Mouse (Mus musculus) yolk sac, embryonic 10.5 days (tissue): ENCODE measurements around the gene Pex12.
"Not testable (repeated sequence)": the region's sequence is repeated elsewhere in the genome, so short reads cannot be mapped to it uniquely, and the experiment has no call there.

Experiments used
- DNase-seq: peaks from one replicate; pipeline ENCODE4 v3.0.0-alpha.2; 2017; ENCODE audit warnings: low spot score

Pex12 gene

DNA sequence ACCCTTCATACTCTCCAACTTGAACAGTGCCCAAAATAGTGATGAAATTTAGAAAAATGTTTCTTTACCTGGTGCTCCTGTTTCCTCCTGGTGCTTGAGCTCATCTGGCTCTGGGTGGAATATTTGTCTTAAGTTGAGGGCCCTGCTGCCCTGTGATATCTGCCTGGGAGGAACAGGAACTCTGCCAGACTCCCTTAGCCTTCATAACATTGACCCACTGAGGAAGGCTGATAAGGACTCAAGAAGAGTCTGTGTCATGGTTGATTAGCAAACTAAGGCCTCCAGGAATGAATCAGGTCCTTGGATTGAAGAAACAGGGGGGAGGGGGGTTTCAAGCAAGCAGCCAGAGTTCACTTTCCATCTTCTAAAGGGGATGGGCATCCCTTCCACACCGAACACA is 15.8 kb downstream of the Pex12 start, which contains the start of gene Slfn14:
Gene Slfn14, minus strand, starts transcription at position 161 of the 400 bp plus-strand sequence.
- DNase-seq: no peak

DNA sequence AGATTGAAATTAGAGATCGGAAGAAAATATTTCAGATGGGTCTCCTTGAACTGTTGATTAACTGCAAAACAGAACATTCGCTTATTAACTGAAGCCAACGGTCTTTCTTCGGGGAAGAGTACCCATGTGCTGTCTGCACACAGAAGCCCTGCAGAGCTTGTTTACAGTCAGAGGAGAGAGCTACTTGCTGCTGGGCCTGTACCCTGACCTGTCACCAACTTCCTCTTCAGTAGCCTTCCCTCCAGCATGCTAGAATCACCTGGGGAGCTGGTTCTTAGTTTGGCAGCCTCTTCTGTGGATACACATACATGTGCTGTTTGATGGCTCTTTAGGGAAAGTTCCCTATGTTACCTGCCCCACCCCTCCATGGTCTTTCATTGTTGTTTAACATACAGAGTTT is 16.8 kb downstream of the Pex12 start:
- no peak for DNase-seq

DNA sequence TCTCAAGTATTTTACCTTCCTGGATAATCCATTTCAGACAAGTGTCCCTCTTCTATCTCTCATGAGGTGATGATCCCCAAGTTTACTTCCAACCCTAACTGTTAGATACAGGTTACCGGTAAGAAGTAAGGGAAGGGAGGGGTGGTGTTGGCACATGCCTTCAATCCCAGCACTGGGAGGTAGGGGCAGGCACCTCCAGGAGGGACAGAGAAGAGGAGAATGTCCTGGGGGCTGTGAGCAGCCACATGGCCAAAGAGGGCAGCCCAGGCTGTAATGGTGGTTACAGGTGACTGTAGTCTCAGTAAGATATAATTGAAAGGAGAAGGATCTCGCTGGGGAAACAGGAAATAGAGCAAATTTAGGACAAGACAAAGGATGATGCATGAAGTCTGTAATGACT is 20.3 kb downstream of the Pex12 start:
- DNase-seq: no peak

DNA sequence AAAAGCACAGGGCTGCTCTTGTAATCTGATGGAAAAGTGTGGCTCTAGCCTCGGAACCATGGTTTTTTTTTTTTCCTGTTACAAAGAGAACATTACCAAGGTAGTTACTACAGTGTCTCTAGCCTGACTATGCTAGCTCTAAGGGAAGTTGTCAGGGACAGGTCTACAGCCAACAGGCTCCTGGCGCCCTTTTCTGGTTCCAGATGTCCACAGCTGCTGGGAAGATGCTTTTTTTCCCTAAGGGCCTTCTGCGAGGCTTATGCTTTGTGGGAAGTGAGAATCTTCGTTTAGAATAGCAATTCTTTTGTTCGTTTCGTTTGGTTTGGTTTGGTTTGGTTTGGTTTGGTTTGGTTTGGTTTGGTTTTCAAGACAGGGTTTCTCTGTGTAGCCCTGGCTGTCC is 22.7 kb downstream of the Pex12 start:
- no peak for DNase-seq

DNA sequence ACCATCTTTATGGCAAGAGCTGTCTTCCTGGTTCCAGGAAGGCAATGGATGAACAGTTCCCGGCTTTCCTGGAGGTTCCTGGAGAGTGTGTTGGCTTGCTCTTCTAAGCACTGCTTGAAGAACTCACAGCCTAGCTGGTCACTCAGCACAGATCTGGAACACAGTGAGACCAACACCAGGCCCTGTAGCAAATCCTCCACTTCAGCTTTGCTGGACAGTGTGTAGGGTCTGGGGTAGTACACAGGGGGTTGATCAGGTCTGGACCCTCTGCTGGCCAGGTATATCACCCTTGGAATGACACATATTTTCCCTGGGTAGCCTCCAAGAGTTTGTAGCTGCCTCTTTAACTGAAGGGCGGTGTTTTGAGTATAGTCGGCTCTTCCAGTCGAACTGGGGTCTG is 23.4 kb downstream of the Pex12 start:
- no peak for DNase-seq

DNA sequence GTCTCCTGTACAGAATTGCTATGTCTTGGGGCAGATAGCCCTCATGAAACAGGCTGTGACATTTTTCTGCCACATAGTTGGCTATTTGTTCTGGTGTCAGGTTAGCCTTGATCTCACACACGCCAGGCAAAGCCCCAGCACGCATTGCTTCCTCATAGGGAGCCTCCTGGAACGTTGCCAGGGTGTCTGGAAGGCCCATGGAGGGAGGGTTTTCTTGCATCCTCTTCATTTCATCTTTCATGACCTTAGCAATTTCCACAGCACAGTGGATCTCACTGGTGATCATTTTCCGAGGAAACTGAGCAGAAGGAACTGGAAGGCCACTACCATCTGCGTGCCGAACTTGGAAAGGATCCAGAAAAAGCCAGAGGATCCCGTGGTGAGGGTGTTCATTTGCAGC is 26.1 kb downstream of the Pex12 start:
- no peak for DNase-seq

DNA sequence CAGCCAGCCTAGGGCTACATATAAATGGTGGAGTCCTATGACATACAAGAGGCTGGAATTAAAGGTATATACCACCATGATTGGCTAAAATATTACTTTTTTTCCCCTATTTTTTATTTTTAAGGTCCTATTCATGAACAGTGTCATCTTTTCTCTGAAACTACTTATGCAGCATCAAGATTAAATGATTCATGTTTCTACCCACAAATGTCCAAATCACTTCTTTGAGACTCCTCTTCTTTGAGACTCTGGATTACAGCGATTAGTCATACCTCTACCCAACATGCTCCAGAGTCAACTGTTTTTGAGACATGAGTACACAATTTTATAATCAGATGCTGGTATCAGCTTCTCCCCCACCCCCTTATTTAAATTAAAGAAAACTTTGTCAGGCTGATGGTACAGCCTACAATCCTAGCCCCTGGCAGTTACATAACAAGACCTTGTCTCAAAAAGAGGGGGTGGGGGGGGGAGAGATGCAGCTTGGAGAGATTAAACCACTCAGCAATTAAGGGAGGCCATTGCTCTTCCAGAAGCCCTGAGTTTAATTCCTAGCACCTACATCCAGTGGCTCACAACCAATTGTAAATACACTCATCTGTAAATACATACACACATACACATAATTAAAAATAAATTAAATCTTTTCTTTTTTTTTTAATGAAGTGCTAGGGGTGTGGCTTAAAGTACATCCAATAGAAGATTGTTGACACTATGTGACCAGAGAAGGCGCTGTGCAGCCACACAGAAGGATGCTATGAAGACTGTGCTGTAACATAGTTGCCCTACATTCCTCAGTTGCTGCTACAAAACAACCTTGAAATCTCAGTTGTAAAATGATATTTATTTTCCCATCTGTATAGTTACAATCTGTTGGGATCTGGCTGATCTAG is 30.2 kb downstream of the Pex12 start:
- DNase-seq: peak; percentile 39

DNA sequence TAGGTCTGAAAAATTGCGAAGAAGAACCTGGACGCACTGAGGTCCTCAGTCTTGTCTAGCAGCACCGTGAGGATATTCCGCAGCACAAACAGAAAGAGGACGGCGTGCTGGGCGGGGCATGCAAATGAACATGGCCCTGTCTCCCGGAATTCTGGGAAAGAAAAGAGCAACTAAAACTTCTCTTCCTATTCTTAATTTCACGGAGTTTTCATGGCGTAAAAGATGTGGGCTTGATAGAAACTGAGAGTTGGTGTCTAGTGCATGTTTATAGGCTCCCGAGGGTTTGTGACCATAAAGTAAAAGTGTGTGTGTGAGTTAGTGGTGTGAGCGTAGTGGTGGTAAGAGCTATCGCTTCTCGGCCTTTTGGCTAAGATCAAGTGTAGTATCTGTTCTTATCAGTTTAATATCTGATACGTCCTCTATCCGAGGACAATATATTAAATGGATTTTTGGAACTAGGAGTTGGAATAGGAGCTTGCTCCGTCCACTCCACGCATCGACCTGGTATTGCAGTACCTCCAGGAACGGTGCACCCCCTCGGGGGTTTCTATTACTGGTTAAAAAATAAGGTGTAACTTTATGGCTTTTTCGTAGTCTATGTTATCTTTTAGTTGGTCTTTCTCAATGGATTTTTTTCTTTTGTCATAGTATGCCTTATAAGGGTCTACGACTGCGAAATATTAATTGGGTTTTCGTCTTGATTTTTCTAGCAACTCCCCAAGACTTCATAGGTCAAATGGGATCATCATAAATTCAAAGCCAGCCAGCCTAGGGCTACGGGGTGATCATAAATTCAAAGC is 31.0 kb downstream of the Pex12 start:
- peak; percentile 90 for DNase-seq

DNA sequence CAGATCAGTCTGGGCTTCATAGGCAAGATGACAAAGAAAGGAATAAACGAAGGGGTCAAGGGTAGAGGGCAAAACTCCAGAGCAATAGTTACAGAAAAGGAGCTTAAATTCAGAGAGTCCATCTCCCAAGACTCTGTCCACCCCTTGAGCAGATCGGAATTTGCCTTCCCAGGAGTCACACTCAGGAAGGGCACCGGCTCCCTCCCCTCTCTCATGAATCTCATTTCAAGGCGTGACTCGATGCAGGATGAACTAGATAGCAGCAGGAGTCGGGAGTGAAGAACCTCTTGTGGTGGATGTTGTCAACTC is 31.6 kb downstream of the Pex12 start:
- no peak for DNase-seq

DNA sequence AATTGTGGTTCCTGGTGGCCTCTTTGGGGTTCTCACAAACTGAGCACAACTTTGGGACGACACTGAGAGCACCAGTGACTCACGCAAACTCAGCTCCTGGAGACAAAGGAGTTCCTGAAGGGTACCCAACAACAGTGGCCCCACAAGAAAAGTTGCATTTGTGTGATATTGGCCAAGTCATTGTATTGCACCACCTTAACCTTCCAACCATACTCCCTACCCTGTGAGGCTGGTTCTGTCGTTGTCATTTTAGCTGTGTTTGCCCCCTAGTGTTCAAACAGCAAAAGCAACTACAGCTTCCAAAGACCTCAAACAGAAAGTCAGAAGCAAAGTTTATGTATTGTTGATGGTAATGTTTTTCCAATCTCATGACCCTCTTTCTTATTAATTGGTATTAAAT is 39.2 kb downstream of the Pex12 start:
- DNase-seq: peak; percentile 27

DNA sequence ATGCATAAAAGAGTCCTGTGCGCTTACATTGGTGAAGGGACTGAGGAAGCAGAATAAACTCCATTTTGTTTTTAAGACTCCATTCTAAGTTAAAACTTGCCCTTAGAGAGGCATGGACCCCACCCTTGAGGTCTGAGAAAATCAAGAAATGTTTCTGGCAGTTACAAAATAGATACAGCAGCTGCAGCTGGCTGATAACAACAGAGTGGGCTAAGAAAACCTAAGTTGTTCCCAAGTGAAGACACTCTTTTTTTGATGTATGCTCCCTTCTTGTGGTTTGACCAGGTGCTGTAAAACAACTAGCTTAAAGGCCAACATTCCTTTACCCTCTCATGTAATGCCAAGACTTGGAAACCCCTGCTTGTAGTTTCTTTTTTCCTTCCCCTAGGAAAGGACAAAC is 39.7 kb downstream of the Pex12 start:
- DNase-seq: no peak

DNA sequence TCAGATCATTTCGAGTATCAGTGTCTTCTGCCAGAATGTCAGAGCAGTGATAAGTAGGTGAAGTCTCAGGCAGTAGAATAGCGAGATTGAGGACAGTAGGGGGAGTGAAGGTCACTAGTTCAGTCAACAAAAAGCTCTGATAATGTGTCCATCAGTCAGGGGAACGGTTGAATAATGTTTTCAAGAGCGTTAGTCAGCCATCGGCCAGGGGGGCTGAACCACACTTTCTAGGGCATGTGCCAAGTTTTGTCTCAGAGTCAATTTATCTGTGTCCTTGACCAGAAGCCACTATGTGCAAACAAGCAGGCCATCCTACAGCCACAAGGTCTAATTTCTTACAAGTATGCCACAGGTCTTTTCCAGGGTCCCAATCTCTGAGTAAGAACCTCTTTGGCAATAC is 45.2 kb downstream of the Pex12 start:
- not testable (repeated sequence) for DNase-seq
